Mouse (Mus musculus): ENCODE measurements around the gene Gal3st4. TPM values are rescaled to one million over a fixed set of nuclear protein-coding genes. Genes with fewer than 3 reads are reported as not detected.

Gal3st4 gene
- total RNA-seq, 2 experiments from 2014 or later, result not detected

- ATAC-seq (ENCODE audit: poor library complexity, severe bottlenecking), result no peak
These were observed 9.9 kb downstream of the Gal3st4 start for GRCm38 (mm10) chr5:138262582-138263240.

- peak; percentile 32 for ATAC-seq (ENCODE audit: poor library complexity, severe bottlenecking)
These were observed 10.6 kb downstream of the Gal3st4 start for GRCm38 (mm10) chr5:138262001-138262400.

- ATAC-seq (ENCODE audit: poor library complexity, severe bottlenecking), result no peak
These were observed 11.8 kb downstream of the Gal3st4 start for GRCm38 (mm10) chr5:138260834-138261233.

GRCm38 (mm10) chr5:138260051-138260450 is 12.6 kb downstream of the Gal3st4 start:
- ATAC-seq (ENCODE audit: poor library complexity, severe bottlenecking), result no peak

- ATAC-seq (ENCODE audit: poor library complexity, severe bottlenecking), result no peak
These were observed 13.6 kb downstream of the Gal3st4 start for GRCm38 (mm10) chr5:138258993-138259392.

- no peak for ATAC-seq (ENCODE audit: poor library complexity, severe bottlenecking)
These were observed 14.1 kb downstream of the Gal3st4 start for GRCm38 (mm10) chr5:138258542-138258941.

GRCm38 (mm10) chr5:138258078-138258477 is 14.6 kb downstream of the Gal3st4 start:
- ATAC-seq (ENCODE audit: poor library complexity, severe bottlenecking), result no peak

GRCm38 (mm10) chr5:138257585-138257978 is 15.1 kb downstream of the Gal3st4 start:
- ATAC-seq (ENCODE audit: poor library complexity, severe bottlenecking), result no peak

GRCm38 (mm10) chr5:138256966-138257584 is 15.6 kb downstream of the Gal3st4 start:
- ATAC-seq (ENCODE audit: poor library complexity, severe bottlenecking), result peak; percentile 55

GRCm38 (mm10) chr5:138256094-138256467 is 16.6 kb downstream of the Gal3st4 start:
- no peak for ATAC-seq (ENCODE audit: poor library complexity, severe bottlenecking)

- peak; percentile 82 for ATAC-seq (ENCODE audit: poor library complexity, severe bottlenecking)
These were observed 17.1 kb downstream of the Gal3st4 start, which contains the start of gene Lamtor4 for GRCm38 (mm10) chr5:138255353-138256093. Gene Lamtor4 (plus strand): TSS chr5:138255482.

GRCm38 (mm10) chr5:138253061-138253460 is 19.6 kb downstream of the Gal3st4 start:
- no peak for ATAC-seq (ENCODE audit: poor library complexity, severe bottlenecking)

GRCm38 (mm10) chr5:138251144-138251543 is 21.5 kb downstream of the Gal3st4 start:
- ATAC-seq (ENCODE audit: poor library complexity, severe bottlenecking), result no peak

GRCm38 (mm10) chr5:138241511-138241910 is 31.1 kb downstream of the Gal3st4 start:
- ATAC-seq (ENCODE audit: poor library complexity, severe bottlenecking), result no peak

GRCm38 (mm10) chr5:138234224-138234623 is 38.4 kb downstream of the Gal3st4 start:
- no peak for ATAC-seq (ENCODE audit: poor library complexity, severe bottlenecking)

GRCm38 (mm10) chr5:138233778-138234177 is 38.9 kb downstream of the Gal3st4 start:
- no peak for ATAC-seq (ENCODE audit: poor library complexity, severe bottlenecking)

GRCm38 (mm10) chr5:138229511-138229910 is 43.1 kb downstream of the Gal3st4 start:
- ATAC-seq (ENCODE audit: poor library complexity, severe bottlenecking), result peak; percentile 63

- ATAC-seq (ENCODE audit: poor library complexity, severe bottlenecking), result peak; percentile 51
These were observed 44.6 kb downstream of the Gal3st4 start for GRCm38 (mm10) chr5:138228026-138228425.

- peak; percentile 88 for ATAC-seq (ENCODE audit: poor library complexity, severe bottlenecking)
These were observed 45.3 kb downstream of the Gal3st4 start for GRCm38 (mm10) chr5:138227367-138227766.

- no peak for ATAC-seq (ENCODE audit: poor library complexity, severe bottlenecking)
These were observed 46.1 kb downstream of the Gal3st4 start for GRCm38 (mm10) chr5:138226491-138226890.

- no peak for ATAC-seq (ENCODE audit: poor library complexity, severe bottlenecking)
These were observed 46.9 kb downstream of the Gal3st4 start, which contains the start of gene Nxpe5 for GRCm38 (mm10) chr5:138225700-138226099. Gene Nxpe5 (plus strand): TSS chr5:138225898.

GRCm38 (mm10) chr5:138223287-138223686 is 49.4 kb downstream of the Gal3st4 start:
- no peak for ATAC-seq (ENCODE audit: poor library complexity, severe bottlenecking)

Data from megakaryocyte, adult 5-6 weeks (primary cell).